Mouse (Mus musculus) heart, postnatal 36 days (tissue): ENCODE results near the gene Cct8. TPM values are rescaled to one million over a fixed set of nuclear protein-coding genes. Genes with fewer than 3 reads are reported as not detected.
A peak's percentile ranks its signal among the peaks of the same experiment; 100 is the strongest.
"Not testable (repeated sequence)": the region's sequence is repeated elsewhere in the genome, so short reads cannot be mapped to it uniquely, and the experiment has no call there.

Experiments used
- DNase-seq, 2 experiments: peaks; one replicate each; pipeline ENCODE4 v3.0.0; 2021 to 2022
- intact Hi-C: fragments of 180-260 bp; cut with DNase I; formaldehyde crosslinking; loops from one replicate; pipeline ENCODE4 v1.15.1; 2025
- total RNA-seq, 2 experiments: library from RNA; stranded (reverse); gene quantifications; 2 replicates each; pipeline ENCODE4 v1.2.3; 2021

The Cct8 gene
- total RNA-seq, result 100 to 1,000 TPM; 167 to 169 TPM

- DNase-seq, result peak; percentile 96 to 97
- intact Hi-C loops, result loop anchor here (2.0 to 5.0 kb wide), 2 partner anchors 41 to 201 kb away; partner anchors contain the start of genes Bach1 and Usp16
Observed at GRCm38 (mm10) chr16:87495716-87496447, at the start of gene Cct8. TSS of gene Cct8 (minus strand) at chr16:87495873.

- intact Hi-C loops, result no loop called here
- no peak for DNase-seq
Observed at GRCm38 (mm10) chr16:87528755-87529154, 33.1 kb upstream of the Cct8 start.

GRCm38 (mm10) chr16:87527553-87528249, 32.0 kb upstream of the Cct8 start:
- intact Hi-C loops, result no loop called here
- DNase-seq, result no peak

GRCm38 (mm10) chr16:87524228-87524627, 28.6 kb upstream of the Cct8 start:
- intact Hi-C loops, result no loop called here
- DNase-seq, result no peak

- intact Hi-C loops, result no loop called here
- no peak for DNase-seq
Observed at GRCm38 (mm10) chr16:87512331-87512730, 16.7 kb upstream of the Cct8 start.

GRCm38 (mm10) chr16:87511706-87512105, 16.0 kb upstream of the Cct8 start:
- DNase-seq, result no peak
- intact Hi-C loops, result no loop called here

GRCm38 (mm10) chr16:87501304-87502078, 5.8 kb upstream of the Cct8 start:
- DNase-seq, result no peak
- intact Hi-C loops, result no loop called here

- intact Hi-C loops, result loop anchor here (5.0 kb wide), 1 partner anchor 198 kb away; the partner anchor contains the start of gene Bach1
Observed at GRCm38 (mm10) chr16:87499556-87499955, 3.9 kb upstream of the Cct8 start.

GRCm38 (mm10) chr16:87497171-87497570, 1.5 kb upstream of the Cct8 start:
- intact Hi-C loops, result loop anchor here (5.0 kb wide), 1 partner anchor 200 kb away; the partner anchor contains the start of gene Bach1
- DNase-seq, result no peak

More at GRCm38 (mm10) chr16:87499556-87499955, 3.9 kb upstream of the Cct8 start:
- DNase-seq, result no peak

GRCm38 (mm10) chr16:87496728-87497127, 1.1 kb upstream of the Cct8 start:
- no peak for DNase-seq

GRCm38 (mm10) chr16:87494955-87495655, 568 bp downstream of the Cct8 start:
- intact Hi-C loops, result loop anchor here (2.0 to 5.0 kb wide), 2 partner anchors 40 to 202 kb away; partner anchors contain the start of genes Bach1 and Usp16
- no peak for DNase-seq

More at GRCm38 (mm10) chr16:87496728-87497127, 1.1 kb upstream of the Cct8 start:
- intact Hi-C loops, result loop anchor here (5.0 kb wide), 1 partner anchor 201 kb away; the partner anchor contains the start of gene Bach1

- intact Hi-C loops, DNase-seq: not testable (repeated sequence)
Observed at GRCm38 (mm10) chr16:87492191-87492792, 3.4 kb downstream of the Cct8 start.

- intact Hi-C loops, result no loop called here
- no peak for DNase-seq
Observed at GRCm38 (mm10) chr16:87488605-87489004, 7.1 kb downstream of the Cct8 start.

GRCm38 (mm10) chr16:87486739-87487138, 8.9 kb downstream of the Cct8 start:
- intact Hi-C loops, result no loop called here
- no peak for DNase-seq

GRCm38 (mm10) chr16:87484367-87484766, 11.3 kb downstream of the Cct8 start:
- intact Hi-C loops, result no loop called here
- DNase-seq, result no peak

GRCm38 (mm10) chr16:87470579-87470978, 25.1 kb downstream of the Cct8 start:
- DNase-seq, result no peak
- intact Hi-C loops, result no loop called here

- intact Hi-C loops, result no loop called here
- no peak for DNase-seq
Observed at GRCm38 (mm10) chr16:87458752-87459151, 36.9 kb downstream of the Cct8 start.

- intact Hi-C loops, result loop anchor here (2.0 kb wide), 1 partner anchor 40 kb away; the partner anchor contains the start of gene Cct8
- no peak for DNase-seq
Observed at GRCm38 (mm10) chr16:87455180-87455611, 40.5 kb downstream of the Cct8 start.

GRCm38 (mm10) chr16:87454419-87455179, 41.1 kb downstream of the Cct8 start, which contains the start of gene Usp16:
TSS of gene Usp16 (plus strand) at chr16:87454703.
- peak; percentile 93 to 95 for DNase-seq
- intact Hi-C loops, result loop anchor here (1.0 to 2.0 kb wide), 2 partner anchors 14 to 40 kb away; partner anchors contain the start of genes Cct8 and Rwdd2b
